12 mouse cellular contexts compared by ENCODE assay signal in genomic region chr2:117228601-117229125, GRCm38 (mm10). TPM values are rescaled to one million over a fixed set of nuclear protein-coding genes. Genes with fewer than 3 reads are reported as not detected.
DNase-seq lines count a peak whose midpoint lies in the region; ATAC-seq lines count a peak whose summit lies in the region.
"Had no signal": no experiment of that assay in that cellular context is flagged by ENCODE, and none has a peak within 500 bp of the region (broad histone marks: within the 10 kb centered on the region; RNA-seq: fewer than 3 reads in every experiment).

No protein-coding gene starts in this region.

- H3K36me3 ChIP-seq in forebrain, embryonic 16.5 days (ENCODE audit: control insufficient read depth, insufficient read depth) = no peaks in the 10 kb centered on the region
- H3K36me3 ChIP-seq: neural tube, embryonic 12.5 days had no signal

- DNase-seq in left cerebral cortex, adult 11 months (ENCODE audit: low spot score) = peak; percentile 41
- DNase-seq in left cerebral cortex, postnatal 4 days = no peak
- DNase-seq in left cerebral cortex, postnatal 14 days (ENCODE audit: low spot score in 2 of 2) = peak; percentile 68 to 78
- DNase-seq in right cerebral cortex, postnatal 14 days = peak; percentile 12
- no peak for DNase-seq in cerebellum, adult 11-12 months
- no peak for DNase-seq in adipocyte (ENCODE audit: low spot score)
- no peak for DNase-seq in adrenal gland, adult 2 months
- DNase-seq: gastrocnemius, postnatal 10 days; kidney, postnatal 14 days had no signal

- peak overlapping the region; percentile 74 for H3K27ac ChIP-seq in forebrain, embryonic 16.5 days (ENCODE audit: low read length)
- H3K27ac ChIP-seq: neural tube, embryonic 12.5 days had no signal

- WGBS in forebrain, embryonic 16.5 days = 34% methylated on average over 11 of the region's 11 CpGs

- peak; percentile 84 for ATAC-seq in forebrain, embryonic 16.5 days
- ATAC-seq: activated CD4-positive, CD25-positive, alpha-beta regulatory T cell, adult 4 months had no signal

- no peak overlapping the region; the same call in 1 of the 2 replicates for H3K4me2 ChIP-seq in forebrain, embryonic 16.5 days (ENCODE audit: low read length)
- H3K4me2 ChIP-seq: neural tube, embryonic 12.5 days had no signal

- H3K4me1 ChIP-seq in forebrain, embryonic 16.5 days (replicated peaks; ENCODE audit: control insufficient read depth, insufficient read depth, low read length) = peaks cover 8% of the 10 kb centered on the region; the same call in 1 of the 2 replicates
- H3K4me1 ChIP-seq: neural tube, embryonic 12.5 days had no signal

- no peak overlapping the region for H3K4me3 ChIP-seq in forebrain, embryonic 16.5 days (replicated peaks; ENCODE audit: low read length)
- H3K4me3 ChIP-seq: neural tube, embryonic 12.5 days had no signal

- no peaks in the 10 kb centered on the region for H3K9me3 ChIP-seq in forebrain, embryonic 16.5 days (ENCODE audit: control insufficient read depth, low read length)
- H3K9me3 ChIP-seq: neural tube, embryonic 12.5 days had no signal

- no peaks in the 10 kb centered on the region for H3K27me3 ChIP-seq in forebrain, embryonic 16.5 days (replicated peaks; ENCODE audit: control insufficient read depth, insufficient read depth, low read length)
- H3K27me3 ChIP-seq: neural tube, embryonic 12.5 days had no signal

- H3K9ac ChIP-seq in forebrain, embryonic 16.5 days (replicated peaks; ENCODE audit: low read depth, low read length) = no peak overlapping the region; the same call in 1 of the 2 replicates
- H3K9ac ChIP-seq: neural tube, embryonic 12.5 days had no signal

- intact Hi-C loops in left cerebral cortex, postnatal 4 days (cut with DNase I) = no loop called here
- intact Hi-C loops in left cerebral cortex, postnatal 14 days (cut with DNase I) = no loop called here

RNA-seq across cellular contexts. Expression of gene Fam98b, which starts 20.9 kb away (rescaled TPM):
- total RNA-seq in left cerebral cortex, postnatal 4 days (2021) = 10 to 100 TPM; 63.0 to 63.1 TPM
- 11.0 and 14.7 TPM in 2 replicates for polyA plus RNA-seq in forebrain, embryonic 16.5 days (2015; fragmentation: Nextera tagmentation; extraction: Ambion mirVana)
- total RNA-seq in left cerebral cortex, postnatal 14 days (2021) = 10 to 100 TPM; 46.1 to 46.6 TPM
- 10 to 100 TPM; 34.0 to 44.7 TPM for total RNA-seq in adrenal gland, adult 2 months (2021)
- 2.1 and 3.1 TPM in 2 replicates for polyA plus RNA-seq in adrenal gland, adult 2 months (2012; rRNA removed)

Comparison
In these comparisons a context has a peak if more than half of its experiments do, and no peak if none do; other contexts are left out.
1. DNase-seq: peak in left cerebral cortex, adult 11 months (single experiment), left cerebral cortex, postnatal 14 days (2 of 2) and right cerebral cortex, postnatal 14 days (single experiment); none in left cerebral cortex, postnatal 4 days (single experiment), cerebellum, adult 11-12 months (single experiment), adipocyte (single experiment) and adrenal gland, adult 2 months (single experiment).